Mouse (Mus musculus) forebrain, postnatal 0 days (tissue): ENCODE data around the gene Mob3b. TPM values are rescaled to one million over a fixed set of nuclear protein-coding genes. Genes with fewer than 3 reads are reported as not detected.

ENCODE experiments used
- ATAC-seq: fragments of 200-750 bp; cut with Nextera tagmentation; 2 replicates; pipeline ENCODE4 v1.8.0; 2017; ENCODE audit warnings: mild to moderate bottlenecking, moderate library complexity
- DNase-seq: peaks from one replicate; pipeline ENCODE4 v3.0.0-alpha.2; 2015
- H3K27ac ChIP-seq: fragments of 300-500 bp; sonication (generic); 2 replicates; pipeline ENCODE4 v1.5.1; 2014; ENCODE audit warnings: low read depth, mild to moderate bottlenecking, antibody characterized with exemption, low read length, moderate library complexity, mixed read lengths
- H3K27me3 ChIP-seq: fragments of 300-500 bp; sonication (generic); 2 replicates; pipeline ENCODE4 v1.6.1; 2014; ENCODE audit warnings: mild to moderate bottlenecking, low read length, mixed read lengths; ENCODE audit not compliant: insufficient read depth
- H3K36me3 ChIP-seq: fragments of 300-500 bp; sonication (generic); 2 replicates; pipeline ENCODE4 v1.6.1; 2014; ENCODE audit warnings: mild to moderate bottlenecking, moderate library complexity; ENCODE audit not compliant: insufficient read depth
- H3K4me1 ChIP-seq: fragments of 300-500 bp; sonication (generic); 2 replicates; pipeline ENCODE4 v1.6.1; 2014; ENCODE audit warnings: antibody characterized with exemption; ENCODE audit not compliant: insufficient read depth
- H3K4me2 ChIP-seq: fragments of 300-500 bp; sonication (generic); 2 replicates; pipeline ENCODE4 v1.6.1; 2014; ENCODE audit warnings: low read depth, mild to moderate bottlenecking, moderate library complexity
- H3K4me3 ChIP-seq: fragments of 300-500 bp; sonication (generic); 2 replicates; pipeline ENCODE4 v1.5.1; 2014; ENCODE audit warnings: low read depth, low read length, mixed read lengths
- H3K9ac ChIP-seq: fragments of 300-500 bp; sonication (generic); 2 replicates; pipeline ENCODE4 v1.6.1; 2014; ENCODE audit warnings: mild to moderate bottlenecking
- H3K9me3 ChIP-seq: fragments of 300-500 bp; sonication (generic); 2 replicates; pipeline ENCODE4 v1.6.1; 2016; ENCODE audit warnings: low read length
- CTCF ChIP-seq: sonication (generic); IDR thresholded peaks from 2 replicates; pipeline ENCODE4 v1.5.1; 2016; ENCODE audit warnings: antibody characterized with exemption, control low read depth, low read depth
- WGBS: fragments of 180-500 bp; shearing (Covaris S2); extraction: QIAGEN DNeasy Blood & Tissue Kit; methylation state at CpG from one replicate; pipeline ENCODE4 v1.1.7; 2014; 5-methylcytosine and 5-hydroxymethylcytosine counted together
- polyA plus RNA-seq: library from polyadenylated mRNA; unstranded; fragments of >200 nt; fragmentation: Nextera tagmentation; extraction: Ambion mirVana; gene quantifications from 2 replicates; pipeline ENCODE4 v1.2.1, GENCODE M21; 2015
- total RNA-seq: library from RNA; depleted of rRNA; stranded (reverse); fragments of >200 nt; gene quantifications from 2 replicates; pipeline ENCODE4 v1.2.3, GENCODE M21; 2014

Gene Mob3b
- total and polyA plus RNA-seq, 2 experiments from 2014 or later, result 3.0 to 4.3 TPM

- Histone ChIP-seq H3K36me3 (no peaks in the 10 kb centered on the region), H3K9ac (no peak overlapping the region), H3K4me1 (no peaks in the 10 kb centered on the region), H3K4me3 (no peak overlapping the region), H3K27me3 (no peaks in the 10 kb centered on the region), H3K4me2 (no peak overlapping the region), H3K27ac (no peak overlapping the region), H3K9me3 (no peaks in the 10 kb centered on the region)
- DNase-seq (no peak), ATAC-seq (no peak)
- no peak for TF ChIP-seq CTCF
- 93% methylated on average over 3 of the region's 3 CpGs for WGBS
These were observed 40.1 kb downstream of the Mob3b start for GRCm38 (mm10) chr4:35117144-35117543.

- Histone ChIP-seq H3K9me3 (no peaks in the 10 kb centered on the region), H3K4me3 (no peak overlapping the region), H3K9ac (no peak overlapping the region), H3K27ac (no peak overlapping the region), H3K4me2 (no peak overlapping the region), H3K36me3 (no peaks in the 10 kb centered on the region), H3K27me3 (no peaks in the 10 kb centered on the region), H3K4me1 (no peaks in the 10 kb centered on the region)
- TF ChIP-seq CTCF, result no peak
- ATAC-seq (no peak), DNase-seq (no peak)
- 20% methylated on average over 6 of the region's 6 CpGs for WGBS
These were observed 41.4 kb downstream of the Mob3b start for GRCm38 (mm10) chr4:35115933-35116332.

- H3K27ac ChIP-seq, result no peak overlapping the region
- DNase-seq (no peak), ATAC-seq (no peak)
- no peak overlapping the region for H3K4me3 ChIP-seq
- H3K27me3 ChIP-seq, result no peaks in the 10 kb centered on the region
- H3K4me1 ChIP-seq, result no peaks in the 10 kb centered on the region
- TF ChIP-seq CTCF, result no peak
- H3K4me2 ChIP-seq, result no peak overlapping the region
- WGBS, result 94% methylated on average over 2 of the region's 2 CpGs
- H3K36me3 ChIP-seq, result no peaks in the 10 kb centered on the region
- no peaks in the 10 kb centered on the region for H3K9me3 ChIP-seq
- no peak overlapping the region for H3K9ac ChIP-seq
These were observed 42.3 kb downstream of the Mob3b start for GRCm38 (mm10) chr4:35114950-35115349.

GRCm38 (mm10) chr4:35113516-35114248 lies 43.6 kb downstream of the Mob3b start:
- no peaks in the 10 kb centered on the region for H3K36me3 ChIP-seq
- H3K4me2 ChIP-seq, result no peak overlapping the region
- DNase-seq (no peak), ATAC-seq (no peak)
- H3K9ac ChIP-seq, result no peak overlapping the region
- no peak overlapping the region for H3K4me3 ChIP-seq
- TF ChIP-seq CTCF, result no peak
- H3K27me3 ChIP-seq, result no peaks in the 10 kb centered on the region
- 83% methylated on average over 13 of the region's 13 CpGs for WGBS
- no peaks in the 10 kb centered on the region for H3K9me3 ChIP-seq
- H3K27ac ChIP-seq, result no peak overlapping the region
- no peaks in the 10 kb centered on the region for H3K4me1 ChIP-seq

GRCm38 (mm10) chr4:35112452-35112851 lies 44.8 kb downstream of the Mob3b start:
- Histone ChIP-seq H3K4me1 (no peaks in the 10 kb centered on the region), H3K27me3 (no peaks in the 10 kb centered on the region), H3K4me3 (no peak overlapping the region), H3K27ac (no peak overlapping the region), H3K4me2 (no peak overlapping the region), H3K9me3 (no peaks in the 10 kb centered on the region), H3K36me3 (no peaks in the 10 kb centered on the region), H3K9ac (no peak overlapping the region)
- TF ChIP-seq CTCF, result no peak
- WGBS, result 96% methylated on average over 4 of the region's 4 CpGs
- DNase-seq (no peak), ATAC-seq (no peak)

- ATAC-seq (no peak), DNase-seq (no peak)
- no peaks in the 10 kb centered on the region for H3K36me3 ChIP-seq
- no peak overlapping the region for H3K4me3 ChIP-seq
- H3K9ac ChIP-seq, result no peak overlapping the region
- no peaks in the 10 kb centered on the region for H3K9me3 ChIP-seq
- 80% methylated on average over 14 of the region's 14 CpGs for WGBS
- no peak overlapping the region for H3K4me2 ChIP-seq
- no peak overlapping the region for H3K27ac ChIP-seq
- no peak for TF ChIP-seq CTCF
- H3K4me1 ChIP-seq, result 0 out of 2 replicates have a peak, but pooled peaks cover 2% of the 10 kb centered on the region
- H3K27me3 ChIP-seq, result no peaks in the 10 kb centered on the region
These were observed 52.0 kb downstream of the Mob3b start for GRCm38 (mm10) chr4:35105115-35105773.

- Histone ChIP-seq H3K4me3 (no peak overlapping the region), H3K27me3 (no peaks in the 10 kb centered on the region), H3K4me1 (0 out of 2 replicates have a peak, but pooled peaks cover 8% of the 10 kb centered on the region), H3K9ac (no peak overlapping the region), H3K9me3 (no peaks in the 10 kb centered on the region), H3K4me2 (no peak overlapping the region), H3K27ac (no peak overlapping the region), H3K36me3 (no peaks in the 10 kb centered on the region)
- DNase-seq, result no peak
- ATAC-seq, result no peak
- 47% methylated on average over 7 of the region's 7 CpGs for WGBS
- TF ChIP-seq CTCF, result no peak
These were observed 56.1 kb downstream of the Mob3b start for GRCm38 (mm10) chr4:35101201-35101600.
